Mouse (Mus musculus) liver, embryonic 15.5 days (tissue): ENCODE results near the gene Ebf4. TPM values are rescaled to one million over a fixed set of nuclear protein-coding genes. Genes with fewer than 3 reads are reported as not detected.
"Not testable (repeated sequence)": the region's sequence is repeated elsewhere in the genome, so short reads cannot be mapped to it uniquely, and the experiment has no call there.

ENCODE experiments used
- ATAC-seq: fragments of 200-750 bp; cut with Nextera tagmentation; 2 replicates; pipeline ENCODE4 v1.8.0; 2017; ENCODE audit warnings: moderate number of reproducible peaks, mild to moderate bottlenecking, moderate library complexity; ENCODE audit not compliant: insufficient read depth
- H3K27ac ChIP-seq: fragments of 300-500 bp; sonication (generic); replicated peaks from 2 replicates; pipeline ENCODE4 v1.5.1; 2015; ENCODE audit warnings: mild to moderate bottlenecking, inconsistent platforms
- H3K27me3 ChIP-seq: fragments of 300-500 bp; sonication (generic); 2 replicates; pipeline ENCODE4 v1.6.1; 2015; ENCODE audit warnings: mild to moderate bottlenecking, inconsistent platforms
- H3K36me3 ChIP-seq: fragments of 300-500 bp; sonication (generic); replicated peaks from 2 replicates; pipeline ENCODE4 v1.6.1; 2015; ENCODE audit warnings: moderate library complexity, mild to moderate bottlenecking, inconsistent platforms
- H3K4me1 ChIP-seq: fragments of 300-500 bp; sonication (generic); replicated peaks from 2 replicates; pipeline ENCODE4 v1.6.1; 2015; ENCODE audit warnings: inconsistent platforms
- H3K4me2 ChIP-seq: fragments of 300-500 bp; sonication (generic); 2 replicates; pipeline ENCODE4 v1.6.1; 2015; ENCODE audit warnings: moderate library complexity, mild to moderate bottlenecking, inconsistent platforms
- H3K4me3 ChIP-seq: fragments of 300-500 bp; sonication (generic); replicated peaks from 2 replicates; pipeline ENCODE4 v1.5.1; 2015; ENCODE audit warnings: mild to moderate bottlenecking, inconsistent platforms
- H3K9ac ChIP-seq: fragments of 300-500 bp; sonication (generic); 2 replicates; pipeline ENCODE4 v1.6.1; 2015; ENCODE audit warnings: moderate library complexity, mild to moderate bottlenecking, inconsistent platforms
- H3K9me3 ChIP-seq: fragments of 300-500 bp; sonication (generic); replicated peaks from 2 replicates; pipeline ENCODE4 v1.6.1; 2016; ENCODE audit warnings: inconsistent platforms
- WGBS: fragments of 180-500 bp; shearing (Covaris S2); methylation state at CpG from one replicate; pipeline ENCODE4 v1.1.7; 2015; ENCODE audit warnings: mixed read lengths; ENCODE audit not compliant: insufficient replicate concordance; 5-methylcytosine and 5-hydroxymethylcytosine counted together
- polyA plus RNA-seq: library from polyadenylated mRNA; unstranded; fragments of >200 nt; fragmentation: Nextera tagmentation; extraction: Ambion mirVana; gene quantifications from 2 replicates; pipeline ENCODE4 v1.2.1, GENCODE M21; 2015

Gene Ebf4
- polyA plus RNA-seq, 1 experiment from 2014 or later = 0.16 TPM

- H3K27me3 ChIP-seq = peaks cover 33% of the 10 kb centered on the region
- H3K9me3 ChIP-seq = no peaks in the 10 kb centered on the region
- no peak overlapping the region for H3K4me2 ChIP-seq
- no peaks in the 10 kb centered on the region for H3K4me1 ChIP-seq
- H3K9ac ChIP-seq = no peak overlapping the region
- H3K36me3 ChIP-seq = no peaks in the 10 kb centered on the region
- 80% methylated on average over 8 of the region's 8 CpGs for WGBS
- H3K4me3 ChIP-seq = no peak overlapping the region
- H3K27ac ChIP-seq = no peak overlapping the region
- ATAC-seq = no peak
These were observed 58.4 kb downstream of the Ebf4 start for GRCm38 (mm10) chr2:130353411-130353810.

- Histone ChIP-seq H3K9me3 (no peaks in the 10 kb centered on the region), H3K36me3 (no peaks in the 10 kb centered on the region)
- WGBS = 57% methylated on average over 3 of the region's 3 CpGs
These were observed 58.9 kb downstream of the Ebf4 start for GRCm38 (mm10) chr2:130353889-130354288.

GRCm38 (mm10) chr2:130357551-130357950 lies 62.6 kb downstream of the Ebf4 start:
- no peak overlapping the region for H3K27ac ChIP-seq
- no peak for ATAC-seq
- H3K27me3 ChIP-seq = peaks cover 62% of the 10 kb centered on the region
- H3K4me3 ChIP-seq = no peak overlapping the region
- no peaks in the 10 kb centered on the region for H3K9me3 ChIP-seq
- H3K9ac ChIP-seq = no peak overlapping the region
- H3K36me3 ChIP-seq = no peaks in the 10 kb centered on the region
- H3K4me2 ChIP-seq = no peak overlapping the region
- WGBS = 64% methylated on average over 5 of the region's 5 CpGs
- H3K4me1 ChIP-seq = no peaks in the 10 kb centered on the region

More at GRCm38 (mm10) chr2:130353889-130354288, 58.9 kb downstream of the Ebf4 start:
- H3K9ac ChIP-seq = no peak overlapping the region
- no peak overlapping the region for H3K27ac ChIP-seq
- ATAC-seq = no peak
- H3K27me3 ChIP-seq = peaks cover 38% of the 10 kb centered on the region
- H3K4me1 ChIP-seq = no peaks in the 10 kb centered on the region
- H3K4me2 ChIP-seq = no peak overlapping the region
- no peak overlapping the region for H3K4me3 ChIP-seq

GRCm38 (mm10) chr2:130358852-130359251 lies 63.9 kb downstream of the Ebf4 start:
- Histone ChIP-seq H3K9ac (no peak overlapping the region), H3K4me1 (no peaks in the 10 kb centered on the region), H3K9me3 (no peaks in the 10 kb centered on the region), H3K27me3 (peaks cover 75% of the 10 kb centered on the region), H3K4me3 (no peak overlapping the region), H3K36me3 (no peaks in the 10 kb centered on the region), H3K4me2 (no peak overlapping the region), H3K27ac (no peak overlapping the region)
- 12% methylated on average over 5 of the region's 5 CpGs for WGBS
- ATAC-seq = no peak

GRCm38 (mm10) chr2:130362511-130363026 lies 67.6 kb downstream of the Ebf4 start:
- Histone ChIP-seq H3K9me3 (no peaks in the 10 kb centered on the region), H3K4me3 (no peak overlapping the region), H3K27ac (no peak overlapping the region), H3K4me2 (no peak overlapping the region), H3K4me1 (no peaks in the 10 kb centered on the region), H3K27me3 (peaks cover 97% of the 10 kb centered on the region), H3K36me3 (no peaks in the 10 kb centered on the region), H3K9ac (no peak overlapping the region)
- WGBS = 3% methylated on average over 14 of the region's 14 CpGs
- ATAC-seq = no peak

GRCm38 (mm10) chr2:130365211-130366094 lies 70.5 kb downstream of the Ebf4 start:
- peak overlapping the region; percentile 17; the same call in 1 of the 2 replicates for H3K4me3 ChIP-seq
- H3K4me1 ChIP-seq = no peaks in the 10 kb centered on the region
- H3K36me3 ChIP-seq = no peaks in the 10 kb centered on the region
- no peaks in the 10 kb centered on the region for H3K9me3 ChIP-seq
- peaks cover 73% of the 10 kb centered on the region for H3K27me3 ChIP-seq
- peak overlapping the region; percentile 45 for H3K4me2 ChIP-seq
- WGBS = 8% methylated on average over 30 of the region's 30 CpGs
- no peak overlapping the region for H3K9ac ChIP-seq
- no peak overlapping the region for H3K27ac ChIP-seq
- ATAC-seq = no peak

- Histone ChIP-seq H3K9ac (no peak overlapping the region), H3K36me3 (no peaks in the 10 kb centered on the region), H3K27ac (no peak overlapping the region), H3K4me3 (no peak overlapping the region), H3K4me1 (peaks cover 6% of the 10 kb centered on the region; the same call in 1 of the 2 replicates), H3K4me2 (no peak overlapping the region), H3K9me3 (no peaks in the 10 kb centered on the region), H3K27me3 (peaks cover 54% of the 10 kb centered on the region)
- no peak for ATAC-seq
- 34% methylated on average over 4 of the region's 4 CpGs for WGBS
These were observed 72.4 kb downstream of the Ebf4 start for GRCm38 (mm10) chr2:130367386-130367785.

GRCm38 (mm10) chr2:130373026-130373425 lies 78.1 kb downstream of the Ebf4 start:
- peaks cover 13% of the 10 kb centered on the region for H3K4me1 ChIP-seq
- 12% methylated on average over 1 of the region's 1 CpGs for WGBS
- not testable (repeated sequence) for H3K27ac ChIP-seq, H3K36me3 ChIP-seq, H3K9me3 ChIP-seq, H3K27me3 ChIP-seq, H3K4me2 ChIP-seq, H3K9ac ChIP-seq, H3K4me3 ChIP-seq
- 0 out of 2 replicates have a peak, but pooled peaks have one; percentile 44 for ATAC-seq

- H3K4me3 ChIP-seq = no peak overlapping the region
- no peak overlapping the region for H3K4me2 ChIP-seq
- H3K27ac ChIP-seq = no peak overlapping the region
- H3K36me3 ChIP-seq = no peaks in the 10 kb centered on the region
- H3K27me3 ChIP-seq = no peaks in the 10 kb centered on the region
- H3K9me3 ChIP-seq = no peaks in the 10 kb centered on the region
- peaks cover 13% of the 10 kb centered on the region for H3K4me1 ChIP-seq
- no peak for ATAC-seq
- no peak overlapping the region for H3K9ac ChIP-seq
- 52% methylated on average over 4 of the region's 4 CpGs for WGBS
These were observed 80.0 kb downstream of the Ebf4 start for GRCm38 (mm10) chr2:130374951-130375350.

GRCm38 (mm10) chr2:130383205-130383604 lies 88.2 kb downstream of the Ebf4 start:
- WGBS = 41% methylated on average over 3 of the region's 3 CpGs
- no peak for ATAC-seq

GRCm38 (mm10) chr2:130383895-130384294 lies 88.9 kb downstream of the Ebf4 start:
- no peak overlapping the region for H3K9ac ChIP-seq
- 55% methylated on average over 6 of the region's 6 CpGs for WGBS
- ATAC-seq = no peak
- H3K27me3 ChIP-seq = peaks cover 4% of the 10 kb centered on the region; the same call in 1 of the 2 replicates
- no peaks in the 10 kb centered on the region for H3K36me3 ChIP-seq
- no peak overlapping the region for H3K4me3 ChIP-seq
- H3K27ac ChIP-seq = no peak overlapping the region
- H3K9me3 ChIP-seq = no peaks in the 10 kb centered on the region
- no peaks in the 10 kb centered on the region for H3K4me1 ChIP-seq
- no peak overlapping the region for H3K4me2 ChIP-seq

More at GRCm38 (mm10) chr2:130383205-130383604, 88.2 kb downstream of the Ebf4 start:
- H3K27me3 ChIP-seq = peaks cover 4% of the 10 kb centered on the region; the same call in 1 of the 2 replicates
- H3K4me1 ChIP-seq = no peaks in the 10 kb centered on the region
- no peaks in the 10 kb centered on the region for H3K36me3 ChIP-seq
- no peak overlapping the region for H3K27ac ChIP-seq
- H3K9me3 ChIP-seq = no peaks in the 10 kb centered on the region
- H3K9ac ChIP-seq = no peak overlapping the region
- no peak overlapping the region for H3K4me2 ChIP-seq
- H3K4me3 ChIP-seq = no peak overlapping the region
